Mouse (Mus musculus) forebrain, embryonic 10.5 days (tissue): ENCODE results near the gene 5730596B20Rik. TPM values are rescaled to one million over a fixed set of nuclear protein-coding genes. Genes with fewer than 3 reads are reported as not detected.
A peak's percentile ranks its signal among the peaks of the same experiment; 100 is the strongest.

Experiments
- DNase-seq: peaks from one replicate; pipeline ENCODE4 v3.0.0-alpha.2; 2017; ENCODE audit warnings: low spot score; ENCODE audit errors: extremely low spot score
- H3K27ac ChIP-seq: fragments of 300-500 bp; sonication (generic); 2 replicates; pipeline ENCODE4 v1.5.1; 2016; ENCODE audit warnings: mild to moderate bottlenecking
- H3K27me3 ChIP-seq: fragments of 300-500 bp; sonication (generic); 2 replicates; pipeline ENCODE4 v1.6.1; 2016; ENCODE audit warnings: mild to moderate bottlenecking; ENCODE audit not compliant: poor library complexity, severe bottlenecking
- H3K36me3 ChIP-seq: fragments of 300-500 bp; sonication (generic); replicated peaks from 2 replicates; pipeline ENCODE4 v1.6.1; 2016; ENCODE audit warnings: mild to moderate bottlenecking, moderate library complexity
- H3K4me1 ChIP-seq: fragments of 300-500 bp; sonication (generic); 2 replicates; pipeline ENCODE4 v1.6.1; 2016
- H3K4me3 ChIP-seq: fragments of 300-500 bp; sonication (generic); 2 replicates; pipeline ENCODE4 v1.5.1; 2016; ENCODE audit warnings: mild to moderate bottlenecking, moderate library complexity
- H3K9me3 ChIP-seq: fragments of 300-500 bp; sonication (generic); 2 replicates; pipeline ENCODE4 v1.6.1; 2016; ENCODE audit warnings: mild to moderate bottlenecking, moderate library complexity
- WGBS: fragments of 180-500 bp; shearing (Covaris S2); methylation state at CpG from one replicate; pipeline ENCODE4 v1.1.7; 2016; 5-methylcytosine and 5-hydroxymethylcytosine counted together
- polyA plus RNA-seq: library from polyadenylated mRNA; unstranded; fragments of >200 nt; fragmentation: Nextera tagmentation; extraction: Ambion mirVana; gene quantifications from 2 replicates; pipeline ENCODE4 v1.2.1, GENCODE M21; 2016

5730596B20Rik gene
- polyA plus RNA-seq, 1 experiment from 2014 or later, result not detected

DNA sequence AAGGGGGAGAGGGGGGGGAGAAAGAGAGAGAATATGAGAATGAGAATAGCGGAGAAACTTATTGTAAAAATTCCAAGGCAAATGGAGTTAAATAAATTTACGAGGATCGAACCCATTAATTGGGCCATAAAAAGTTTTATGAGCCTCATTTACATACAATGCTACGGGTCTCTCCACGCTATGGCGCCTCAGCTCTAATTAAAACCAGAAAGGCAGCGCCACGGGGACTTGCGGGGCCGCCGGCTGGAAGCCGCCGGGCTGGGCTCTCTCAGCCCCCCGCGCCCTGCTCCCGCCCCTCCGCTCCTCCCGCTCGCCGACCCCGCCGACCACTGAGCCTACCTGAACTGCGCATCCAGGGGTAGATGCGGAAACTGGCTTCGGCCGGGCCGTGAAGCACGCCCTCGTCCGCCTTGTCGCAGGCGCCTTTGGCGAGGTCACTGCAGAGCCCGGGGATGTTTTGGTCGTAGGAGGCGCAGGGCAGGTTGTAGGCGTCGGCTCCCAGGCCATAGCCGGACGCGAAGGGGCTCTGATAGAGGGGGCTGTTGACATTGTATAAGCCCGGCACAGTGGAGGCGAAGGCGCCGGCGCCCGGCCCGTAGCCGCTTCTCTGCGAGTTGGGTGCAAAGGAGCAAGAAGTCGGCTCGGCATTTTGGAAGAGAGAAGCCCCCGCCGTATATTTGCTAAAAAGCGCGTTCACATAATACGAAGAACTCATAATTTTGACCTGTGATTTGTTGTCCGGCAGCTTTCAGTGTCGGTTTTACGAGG, 39.6 kb downstream of the 5730596B20Rik start:
- Histone ChIP-seq H3K4me1 (peaks cover 28% of the 10 kb centered on the region), H3K36me3 (no peaks in the 10 kb centered on the region), H3K27ac (no peak overlapping the region), H3K27me3 (peaks cover 100% of the 10 kb centered on the region), H3K4me3 (peak overlapping the region; percentile 42), H3K9me3 (no peaks in the 10 kb centered on the region)
- no peak for DNase-seq
- 2% methylated on average over 60 of the region's 60 CpGs for WGBS

DNA sequence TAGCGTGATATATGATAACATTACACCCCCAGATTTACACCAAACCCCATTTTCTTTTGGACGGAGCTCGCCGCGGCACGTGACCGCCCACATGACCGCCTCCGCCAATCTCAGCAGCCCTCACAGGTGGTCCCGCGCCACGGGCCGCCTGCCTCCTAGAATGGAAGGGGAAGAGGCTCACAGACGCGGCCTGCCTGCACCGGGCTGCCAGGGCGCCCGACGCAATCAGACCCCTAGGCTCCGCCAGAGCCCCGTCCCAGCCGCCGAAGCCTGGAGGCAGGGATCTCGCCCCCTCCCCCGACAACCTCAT, 40.1 kb downstream of the 5730596B20Rik start:
- no peaks in the 10 kb centered on the region for H3K9me3 ChIP-seq
- no peaks in the 10 kb centered on the region for H3K36me3 ChIP-seq
- no peak overlapping the region for H3K27ac ChIP-seq
- DNase-seq, result peak; percentile 76
- H3K4me1 ChIP-seq, result peaks cover 30% of the 10 kb centered on the region
- peaks cover 100% of the 10 kb centered on the region for H3K27me3 ChIP-seq
- peak overlapping the region; percentile 42 for H3K4me3 ChIP-seq
- WGBS, result under 1% methylated on average over 25 of the region's 25 CpGs

DNA sequence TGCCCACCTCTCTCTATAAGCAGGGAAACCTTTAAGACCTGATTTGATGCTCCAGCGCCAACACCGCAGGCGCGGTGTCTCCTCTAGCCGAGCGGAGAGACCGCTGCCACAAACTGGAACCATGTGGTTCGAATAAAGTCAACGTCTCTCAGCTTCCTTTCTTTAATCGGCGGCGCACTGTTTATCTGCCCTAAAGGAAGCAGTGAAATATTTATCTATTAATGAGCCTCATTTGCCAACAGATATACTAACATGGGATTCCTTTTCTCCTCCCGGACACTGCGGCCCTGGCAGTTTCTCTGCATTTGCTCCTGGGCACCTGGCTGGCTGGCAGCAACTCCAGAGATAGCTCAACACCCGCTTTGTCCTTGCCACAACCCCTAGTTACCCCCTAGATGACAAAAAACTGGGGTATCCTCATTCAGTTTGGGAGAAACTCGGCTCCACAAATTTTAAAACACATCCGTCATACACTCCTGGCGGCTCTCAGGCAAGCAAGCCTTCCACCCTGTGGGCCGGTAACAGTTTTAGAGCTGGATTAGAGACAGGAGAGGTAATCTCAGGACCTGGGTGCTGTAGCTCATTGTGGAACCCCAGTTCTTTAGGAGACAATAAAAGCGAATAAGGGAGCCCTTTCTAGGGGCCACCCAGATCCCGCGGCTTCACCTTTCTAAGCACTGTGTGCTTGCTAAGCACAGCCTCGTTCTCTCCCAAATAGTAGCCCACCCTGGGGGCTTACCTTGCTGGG, 40.8 kb downstream of the 5730596B20Rik start:
- Histone ChIP-seq H3K27ac (no peak overlapping the region), H3K36me3 (no peaks in the 10 kb centered on the region), H3K9me3 (no peaks in the 10 kb centered on the region), H3K27me3 (peaks cover 100% of the 10 kb centered on the region), H3K4me1 (peaks cover 27% of the 10 kb centered on the region), H3K4me3 (peak overlapping the region; percentile 42)
- DNase-seq, result no peak
- WGBS, result 3% methylated on average over 23 of the region's 23 CpGs

DNA sequence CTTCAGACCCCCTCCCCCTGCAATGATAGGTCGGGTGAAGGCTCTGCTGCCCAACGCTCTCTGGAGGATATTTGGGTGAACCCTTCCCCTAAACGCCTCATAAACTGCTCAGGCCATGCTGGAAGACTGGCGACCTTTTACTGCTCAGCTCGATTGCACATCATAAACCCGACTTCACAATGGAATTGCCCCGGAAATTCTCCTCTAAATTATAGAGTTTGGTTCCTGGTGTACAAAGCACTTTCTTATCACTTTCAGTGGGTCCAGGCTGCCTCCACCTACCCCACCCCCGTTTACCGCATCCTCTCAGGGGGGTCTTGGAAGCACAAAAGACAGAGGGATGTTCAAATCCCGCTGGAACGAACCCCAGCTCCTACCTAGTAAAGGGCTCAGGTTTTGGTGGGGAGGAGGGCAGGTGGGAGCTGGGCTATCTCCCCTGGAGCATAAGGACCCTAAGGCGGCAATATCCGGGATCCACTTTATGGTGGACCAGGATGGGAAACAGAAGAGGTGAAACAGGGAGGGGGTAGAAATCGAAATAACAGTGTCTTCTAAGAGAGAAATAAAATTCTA, 41.4 kb downstream of the 5730596B20Rik start:
- WGBS, result 5% methylated on average over 14 of the region's 14 CpGs
- no peaks in the 10 kb centered on the region for H3K9me3 ChIP-seq
- peaks cover 100% of the 10 kb centered on the region for H3K27me3 ChIP-seq
- H3K27ac ChIP-seq, result no peak overlapping the region
- no peaks in the 10 kb centered on the region for H3K36me3 ChIP-seq
- H3K4me1 ChIP-seq, result peaks cover 26% of the 10 kb centered on the region
- DNase-seq, result no peak
- no peak overlapping the region for H3K4me3 ChIP-seq

DNA sequence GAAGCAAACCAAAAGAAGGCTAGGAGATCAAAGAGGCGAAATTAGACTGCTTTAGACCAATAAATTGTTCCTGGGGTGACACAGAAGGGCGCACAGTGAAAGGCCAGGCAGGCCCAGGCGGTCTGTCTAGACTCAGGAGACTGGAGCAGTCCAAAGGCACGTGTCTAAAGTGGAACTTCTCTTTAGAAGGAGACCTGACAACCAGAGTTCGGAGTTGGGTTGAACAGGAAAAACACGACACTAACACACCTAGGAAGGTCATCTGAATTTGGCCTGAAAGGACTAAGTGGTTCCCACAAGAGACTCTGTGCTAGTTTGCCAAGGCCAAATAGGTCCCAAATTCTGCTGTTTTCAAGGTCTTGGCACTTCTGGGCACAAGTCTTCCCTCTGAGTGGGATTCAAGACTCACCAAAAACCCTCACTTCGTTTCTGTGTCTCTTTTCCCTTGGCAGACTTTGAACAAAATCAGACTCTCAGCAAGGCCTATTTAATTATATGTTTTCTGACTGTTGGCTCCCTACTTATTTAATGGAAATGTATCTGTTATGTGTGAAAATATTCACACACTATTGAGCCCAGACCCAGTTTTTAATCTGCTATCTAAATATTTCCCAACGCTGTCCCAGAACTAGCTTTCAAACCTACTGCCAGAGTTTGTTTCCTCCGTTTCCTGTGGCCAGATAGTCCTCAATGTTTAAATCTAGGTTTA, 42.1 kb downstream of the 5730596B20Rik start:
- H3K4me3 ChIP-seq, result no peak overlapping the region
- H3K4me1 ChIP-seq, result peaks cover 26% of the 10 kb centered on the region
- peaks cover 100% of the 10 kb centered on the region for H3K27me3 ChIP-seq
- H3K27ac ChIP-seq, result no peak overlapping the region
- 19% methylated on average over 9 of the region's 9 CpGs for WGBS
- no peak for DNase-seq
- H3K36me3 ChIP-seq, result no peaks in the 10 kb centered on the region
- no peaks in the 10 kb centered on the region for H3K9me3 ChIP-seq

DNA sequence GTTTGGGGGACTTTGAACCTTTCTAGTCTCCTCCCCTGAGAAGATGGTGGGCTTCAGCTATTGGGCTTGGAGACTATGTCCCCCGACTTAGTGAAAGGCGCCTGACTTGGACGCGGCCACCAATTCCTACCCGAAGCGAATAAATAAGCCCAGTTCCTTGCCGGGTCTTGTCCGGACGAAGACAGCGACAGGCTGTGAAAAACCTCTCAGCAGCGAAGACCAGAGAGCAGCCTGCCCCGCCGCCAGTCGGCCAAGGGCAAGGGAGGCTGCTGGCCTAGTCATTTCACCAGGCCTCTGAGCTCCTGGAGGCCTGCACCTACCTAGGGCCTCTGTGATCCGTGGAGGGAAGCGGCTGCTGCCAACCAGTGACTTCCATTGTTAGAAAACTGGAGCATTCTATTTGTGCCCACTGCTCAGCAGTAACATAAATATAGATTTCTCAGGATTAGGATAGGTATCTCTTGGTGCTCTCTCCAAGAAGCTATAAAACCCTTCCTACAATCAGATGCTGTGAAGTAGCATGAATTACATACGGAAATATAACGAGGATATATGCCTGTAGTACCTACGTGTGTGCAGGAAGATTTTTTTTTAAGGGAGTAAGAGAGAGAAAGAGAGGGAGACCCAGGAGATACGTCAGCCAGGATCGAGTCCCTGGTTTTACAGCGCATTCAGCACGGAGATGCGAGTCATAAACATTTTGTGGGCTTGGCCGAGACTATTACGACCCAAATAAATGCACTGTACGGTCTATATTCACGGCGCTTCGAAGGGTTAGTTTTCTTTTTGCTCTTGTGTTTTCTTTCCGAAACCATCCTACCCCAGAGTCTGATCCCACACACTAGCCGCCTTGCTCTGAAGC, 42.9 kb downstream of the 5730596B20Rik start:
- H3K27ac ChIP-seq, result no peak overlapping the region
- peaks cover 100% of the 10 kb centered on the region for H3K27me3 ChIP-seq
- no peak for DNase-seq
- no peak overlapping the region for H3K4me3 ChIP-seq
- WGBS, result 10% methylated on average over 32 of the region's 32 CpGs
- H3K36me3 ChIP-seq, result no peaks in the 10 kb centered on the region
- peaks cover 26% of the 10 kb centered on the region for H3K4me1 ChIP-seq
- no peaks in the 10 kb centered on the region for H3K9me3 ChIP-seq

DNA sequence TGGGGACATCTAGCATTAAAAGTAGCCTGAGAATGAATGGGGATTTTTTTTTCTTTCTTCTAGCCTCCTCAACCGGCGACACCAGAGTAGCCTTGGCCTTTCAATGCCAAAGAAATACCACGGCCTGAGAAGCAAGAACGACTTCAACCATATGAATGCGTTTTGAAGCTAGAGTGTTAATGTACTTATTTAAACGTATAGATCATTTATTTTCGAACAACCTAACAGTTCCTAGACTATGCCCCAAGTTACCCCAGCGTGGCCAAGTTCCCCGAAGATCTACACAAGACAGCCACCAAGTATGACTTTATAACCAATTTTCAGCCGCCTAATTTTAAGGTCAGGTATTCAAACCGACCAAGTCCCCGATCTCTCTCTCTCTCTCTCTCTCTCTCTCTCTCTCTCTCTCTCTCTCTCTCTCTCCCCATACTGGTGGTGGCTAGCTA, 43.6 kb downstream of the 5730596B20Rik start:
- no peaks in the 10 kb centered on the region for H3K9me3 ChIP-seq
- peaks cover 100% of the 10 kb centered on the region for H3K27me3 ChIP-seq
- H3K27ac ChIP-seq, result no peak overlapping the region
- no peak for DNase-seq
- no peaks in the 10 kb centered on the region for H3K36me3 ChIP-seq
- peaks cover 27% of the 10 kb centered on the region for H3K4me1 ChIP-seq
- 8% methylated on average over 12 of the region's 12 CpGs for WGBS
- H3K4me3 ChIP-seq, result peak overlapping the region; percentile 53

DNA sequence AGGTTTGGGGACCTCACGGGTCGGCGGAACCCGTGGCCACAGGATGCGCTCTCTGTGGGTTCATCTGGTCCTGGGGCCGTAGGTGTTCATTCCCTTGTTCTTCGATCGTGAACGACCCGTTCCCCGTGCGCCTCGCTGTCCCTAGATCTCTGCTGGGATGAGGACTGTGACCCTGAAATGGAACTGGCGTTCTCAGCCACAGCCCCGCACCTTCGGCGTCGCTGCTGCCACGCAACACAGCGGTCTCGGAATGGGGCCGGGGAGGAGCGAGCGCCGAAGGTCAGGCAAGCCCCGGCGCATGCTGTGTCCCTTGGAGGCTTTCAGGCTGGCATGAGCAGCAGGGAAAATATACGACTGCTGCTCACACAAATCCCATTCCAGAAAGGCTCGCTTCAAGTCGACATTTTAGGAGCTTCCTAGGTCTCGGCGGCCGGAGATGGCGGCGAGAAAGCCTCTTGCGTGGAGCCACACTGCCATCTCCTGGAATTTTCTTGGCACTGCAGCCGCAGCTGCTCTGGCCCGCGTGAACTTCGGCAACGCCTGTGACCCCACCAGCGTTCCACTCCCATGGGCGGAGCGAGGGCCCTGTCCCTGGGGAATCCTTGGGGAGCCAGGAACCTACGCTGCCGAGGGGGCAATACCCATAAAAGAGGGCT, 44.2 kb downstream of the 5730596B20Rik start, which contains the start of gene Hoxa7:
Hoxa7 (minus strand) TSS at position 518 of the 656 bp plus-strand sequence.
- H3K36me3 ChIP-seq, result no peaks in the 10 kb centered on the region

DNA sequence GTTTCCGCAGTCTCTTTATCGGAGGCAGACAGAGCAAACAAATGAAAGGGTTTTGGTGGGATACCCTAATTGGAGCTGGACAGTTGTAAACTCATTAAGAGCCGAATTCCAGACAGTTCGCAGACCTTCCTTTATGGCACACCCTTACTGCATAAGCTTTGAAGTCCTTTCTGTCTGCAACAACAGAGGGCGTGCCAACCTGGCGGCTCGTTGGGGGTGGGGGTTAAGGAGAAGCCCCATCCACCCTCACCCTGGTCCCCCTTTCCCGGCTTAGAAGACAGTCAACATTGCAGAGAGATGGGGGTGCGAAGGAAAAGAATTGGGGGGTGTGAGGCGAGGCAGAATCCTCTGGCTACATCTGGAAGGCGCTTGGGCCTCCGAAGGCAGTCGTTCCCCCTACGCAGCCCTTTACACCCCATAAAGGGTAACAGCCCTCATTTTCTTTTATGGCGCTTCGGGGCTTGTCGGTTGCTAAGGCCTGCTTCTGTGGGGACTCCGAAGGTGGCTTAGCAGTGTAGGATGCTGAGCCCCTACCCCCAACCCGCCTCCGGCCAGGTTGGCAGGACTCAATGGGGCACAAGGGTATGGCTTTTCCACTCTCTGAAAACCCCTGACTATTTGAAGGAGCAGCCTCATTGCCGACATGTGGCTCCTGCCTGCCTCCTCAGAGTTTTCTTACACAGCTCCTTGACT, 44.8 kb downstream of the 5730596B20Rik start:
- no peak for DNase-seq
- H3K27me3 ChIP-seq, result peaks cover 100% of the 10 kb centered on the region
- WGBS, result 6% methylated on average over 21 of the region's 21 CpGs
- no peaks in the 10 kb centered on the region for H3K36me3 ChIP-seq
- no peak overlapping the region for H3K27ac ChIP-seq
- peak overlapping the region; percentile 53 for H3K4me3 ChIP-seq
- peaks cover 23% of the 10 kb centered on the region for H3K4me1 ChIP-seq
- no peaks in the 10 kb centered on the region for H3K9me3 ChIP-seq

More for the DNA sequence above, 44.2 kb downstream of the 5730596B20Rik start, which contains the start of gene Hoxa7:
- Histone ChIP-seq H3K9me3 (no peaks in the 10 kb centered on the region), H3K27me3 (peaks cover 100% of the 10 kb centered on the region), H3K27ac (no peak within 1 kb of the TSS), H3K4me1 (peaks cover 29% of the 10 kb centered on the region), H3K4me3 (peak within 1 kb of the TSS; percentile 53)
- WGBS, result under 1% methylated on average over 46 of the region's 46 CpGs
- peak; percentile 85 for DNase-seq

DNA sequence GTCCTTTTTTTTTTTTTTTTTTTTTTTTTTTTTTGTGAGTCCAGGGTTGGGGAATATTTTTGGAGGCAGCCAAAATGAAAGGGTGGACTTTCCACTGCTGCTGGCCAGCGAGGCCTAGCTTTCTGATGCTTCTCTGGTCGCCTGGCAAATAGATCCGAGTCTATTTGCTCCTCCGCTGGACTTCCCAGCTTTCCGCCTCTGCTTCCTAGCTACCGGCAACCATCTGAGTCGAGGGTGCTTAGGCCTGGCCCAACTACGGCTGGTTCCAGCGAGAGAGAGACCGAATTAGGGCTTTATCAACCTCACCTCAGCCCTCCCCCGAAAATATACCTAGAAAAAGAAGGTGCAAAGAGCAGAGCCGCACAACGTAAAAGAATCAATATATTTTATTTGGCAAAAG, 45.4 kb downstream of the 5730596B20Rik start:
- no peak overlapping the region for H3K27ac ChIP-seq
- H3K27me3 ChIP-seq, result peaks cover 100% of the 10 kb centered on the region
- 9% methylated on average over 13 of the region's 13 CpGs for whole genome bisulfite sequencing
- H3K36me3 ChIP-seq, result no peaks in the 10 kb centered on the region
- H3K4me3 ChIP-seq, result no peak overlapping the region
- peaks cover 17% of the 10 kb centered on the region for H3K4me1 ChIP-seq
- no peak for DNase-seq
- H3K9me3 ChIP-seq, result no peaks in the 10 kb centered on the region
